ENCODE assay signal across 11 mouse cellular contexts in the genomic region with DNA sequence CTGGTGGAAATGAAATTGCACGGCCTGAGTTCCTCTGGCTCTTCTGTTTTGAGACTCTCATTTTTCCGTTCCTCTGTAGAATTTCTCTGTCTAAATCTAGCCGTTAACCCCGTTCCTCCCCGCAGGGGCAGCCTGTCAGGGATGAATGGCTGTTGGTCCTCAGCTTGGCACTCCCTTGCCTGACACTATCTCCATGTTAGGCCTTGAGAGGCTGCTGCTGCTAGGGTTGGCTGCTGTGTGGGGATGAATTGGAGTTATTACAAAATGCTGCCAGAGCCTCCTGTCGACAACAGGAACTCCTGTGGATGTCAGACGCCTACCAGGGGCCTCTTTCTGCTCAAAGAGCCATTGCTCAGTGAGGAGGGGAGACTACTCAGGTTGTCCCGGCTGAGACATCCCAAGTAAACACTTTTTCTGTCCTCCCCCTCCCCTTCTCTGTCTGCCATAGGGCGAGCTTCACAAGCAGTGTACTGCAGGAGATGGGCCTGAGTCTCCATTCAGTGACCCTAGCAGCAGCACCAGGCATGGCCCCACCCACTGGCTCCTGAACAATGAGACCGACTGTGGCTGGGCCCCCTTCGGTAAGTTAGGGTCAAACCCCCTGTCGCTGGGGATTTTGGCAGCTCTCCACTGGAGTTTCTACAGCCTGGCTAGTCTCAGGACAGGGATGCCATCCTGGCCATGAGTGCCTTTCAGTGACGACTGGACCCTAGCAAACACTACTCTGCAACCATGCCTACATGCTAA. TPM values are rescaled to one million over a fixed set of nuclear protein-coding genes. Genes with fewer than 3 reads are reported as not detected.
DNase-seq lines count a peak whose midpoint lies in the region; ATAC-seq lines count a peak whose summit lies in the region.
"Had no signal": no experiment of that assay in that cellular context is flagged by ENCODE, and none has a peak within 500 bp of the region (broad histone marks: within the 10 kb centered on the region; RNA-seq: fewer than 3 reads in every experiment).

No protein-coding gene starts in this region.

- ATAC-seq in midbrain, embryonic 11.5 days (ENCODE audit: low FRiP score): no peak; the same call in 1 of the 2 replicates
- ATAC-seq in intestine, embryonic 15.5 days: no peak
- no peak for ATAC-seq in stomach, embryonic 16.5 days (ENCODE audit: insufficient read depth, low FRiP score)

- H3K27ac ChIP-seq in midbrain, embryonic 10.5 days (replicated peaks): peak overlapping the region; percentile 76
- no peak overlapping the region for H3K27ac ChIP-seq in midbrain, embryonic 11.5 days (ENCODE audit: low read depth, low read length)
- H3K27ac ChIP-seq in intestine, embryonic 15.5 days: 0 out of 2 replicates have a peak overlapping the region, but pooled peaks have one; percentile 28
- peak overlapping the region; percentile 56 for H3K27ac ChIP-seq in stomach, embryonic 16.5 days (ENCODE audit: low read length)
- H3K27ac ChIP-seq: kidney, embryonic 15.5 days had no signal

- WGBS in midbrain, embryonic 10.5 days: 32% methylated on average over 13 of the region's 13 CpGs
- 25% methylated on average over 13 of the region's 13 CpGs for WGBS in midbrain, embryonic 11.5 days
- 37% methylated on average over 13 of the region's 13 CpGs for WGBS in intestine, embryonic 15.5 days
- 38% methylated on average over 13 of the region's 13 CpGs for WGBS in stomach, embryonic 16.5 days

- peak; percentile 60 for DNase-seq in adrenal gland, adult 2 months
- DNase-seq in adrenal gland, postnatal 36 days: no peak
- no peak for DNase-seq in midbrain, embryonic 10.5 days (ENCODE audit: low spot score)
- no peak for DNase-seq in midbrain, embryonic 11.5 days (ENCODE audit: low spot score, missing footprints)
- DNase-seq in kidney, adult 8-10 months: no peak
- no peak for DNase-seq in gastrocnemius, adult 18-20 months (ENCODE audit: low spot score)
- DNase-seq: cerebellum, postnatal 36 days; lung, embryonic 14.5 days had no signal

- no peak overlapping the region for H3K9ac ChIP-seq in midbrain, embryonic 11.5 days (ENCODE audit: low read length)
- no peak overlapping the region for H3K9ac ChIP-seq in intestine, embryonic 15.5 days
- 0 out of 2 replicates have a peak overlapping the region, but pooled peaks have one; percentile 3 for H3K9ac ChIP-seq in stomach, embryonic 16.5 days (ENCODE audit: low read length)
- H3K9ac ChIP-seq: kidney, embryonic 15.5 days; lung, embryonic 14.5 days had no signal

- H3K27me3 ChIP-seq in midbrain, embryonic 10.5 days (ENCODE audit: low read depth, poor library complexity, severe bottlenecking): 0 out of 2 replicates have a peak, but pooled peaks cover 5% of the 10 kb centered on the region
- H3K27me3 ChIP-seq in midbrain, embryonic 11.5 days (ENCODE audit: control insufficient read depth, insufficient read depth, low read length): no peaks in the 10 kb centered on the region
- no peaks in the 10 kb centered on the region for H3K27me3 ChIP-seq in intestine, embryonic 15.5 days (replicated peaks)
- H3K27me3 ChIP-seq in stomach, embryonic 16.5 days (ENCODE audit: control insufficient read depth, insufficient read depth, low read length): no peaks in the 10 kb centered on the region
- H3K27me3 ChIP-seq: kidney, embryonic 15.5 days had no signal

- H3K4me1 ChIP-seq in midbrain, embryonic 10.5 days: peaks cover 37% of the 10 kb centered on the region
- peaks cover 11% of the 10 kb centered on the region for H3K4me1 ChIP-seq in midbrain, embryonic 11.5 days (ENCODE audit: control insufficient read depth, insufficient read depth, low read length)
- peaks cover 13% of the 10 kb centered on the region for H3K4me1 ChIP-seq in intestine, embryonic 15.5 days (replicated peaks)
- H3K4me1 ChIP-seq in stomach, embryonic 16.5 days (ENCODE audit: control insufficient read depth, insufficient read depth, low read length): peaks cover 9% of the 10 kb centered on the region; the same call in 1 of the 2 replicates

- no peaks in the 10 kb centered on the region for H3K36me3 ChIP-seq in midbrain, embryonic 10.5 days
- H3K36me3 ChIP-seq in midbrain, embryonic 11.5 days (ENCODE audit: control insufficient read depth, insufficient read depth, low read length): no peaks in the 10 kb centered on the region
- H3K36me3 ChIP-seq in intestine, embryonic 15.5 days: no peaks in the 10 kb centered on the region
- H3K36me3 ChIP-seq in stomach, embryonic 16.5 days (ENCODE audit: control insufficient read depth, insufficient read depth, low read length): peaks cover 3% of the 10 kb centered on the region; the same call in 1 of the 2 replicates
- H3K36me3 ChIP-seq: kidney, embryonic 15.5 days had no signal

- peak overlapping the region; percentile 14; the same call in 1 of the 2 replicates for H3K4me3 ChIP-seq in midbrain, embryonic 10.5 days
- no peak overlapping the region for H3K4me3 ChIP-seq in midbrain, embryonic 11.5 days (ENCODE audit: low read depth, low read length)
- H3K4me3 ChIP-seq in intestine, embryonic 15.5 days (replicated peaks): no peak overlapping the region
- H3K4me3 ChIP-seq in stomach, embryonic 16.5 days (replicated peaks; ENCODE audit: low read length): no peak overlapping the region
- H3K4me3 ChIP-seq: kidney, embryonic 15.5 days had no signal

- H3K4me2 ChIP-seq in midbrain, embryonic 11.5 days: no peak overlapping the region
- no peak overlapping the region for H3K4me2 ChIP-seq in intestine, embryonic 15.5 days (replicated peaks)
- no peak overlapping the region for H3K4me2 ChIP-seq in stomach, embryonic 16.5 days (ENCODE audit: low read depth, low read length)
- H3K4me2 ChIP-seq: kidney, embryonic 15.5 days; lung, embryonic 14.5 days had no signal

- no peaks in the 10 kb centered on the region for H3K9me3 ChIP-seq in midbrain, embryonic 10.5 days (replicated peaks)
- H3K9me3 ChIP-seq in midbrain, embryonic 11.5 days (ENCODE audit: control insufficient read depth, low read length): no peaks in the 10 kb centered on the region
- H3K9me3 ChIP-seq in intestine, embryonic 15.5 days: no peaks in the 10 kb centered on the region
- H3K9me3 ChIP-seq in stomach, embryonic 16.5 days (replicated peaks; ENCODE audit: control insufficient read depth, low read length): no peaks in the 10 kb centered on the region
- H3K9me3 ChIP-seq: kidney, embryonic 15.5 days had no signal

RNA-seq across cellular contexts. Expression of gene Slc37a1, which starts 28.6 kb away (rescaled TPM):
- total RNA-seq in adrenal gland, adult 2 months (2021): 10 to 100 TPM in 1 of 2 experiments, 1 to 10 TPM in 1; 5.7 to 13.4 TPM
- polyA plus RNA-seq in adrenal gland, adult 2 months (2012; rRNA removed): 13.1 and 15.1 TPM in 2 replicates
- total RNA-seq in adrenal gland, postnatal 36 days (2021): 1 to 10 TPM; 7.0 to 9.8 TPM
- 6.4 and 6.9 TPM in 2 replicates for polyA plus RNA-seq in midbrain, embryonic 10.5 days (2016; fragmentation: Nextera tagmentation; extraction: Ambion mirVana)
- polyA plus RNA-seq in midbrain, embryonic 11.5 days (2014; fragmentation: Nextera tagmentation; extraction: Ambion mirVana): 5.8 and 6.6 TPM in 2 replicates
- 18.4 and 22.7 TPM in 2 replicates for polyA plus RNA-seq in intestine, embryonic 15.5 days (2015; fragmentation: Nextera tagmentation; extraction: Ambion mirVana)
- polyA plus RNA-seq in stomach, embryonic 16.5 days (2015; fragmentation: Nextera tagmentation; extraction: Ambion mirVana): 16.1 and 22.5 TPM in 2 replicates
- 1 to 10 TPM; 3.7 to 5.9 TPM for total RNA-seq in gastrocnemius, adult 18-20 months (2021)

RNA-seq across cellular contexts. Expression of gene Rsph1, which starts 38.0 kb away (rescaled TPM):
- 1 to 10 TPM; 4.5 to 8.0 TPM for total RNA-seq in adrenal gland, adult 2 months (2021)
- 0.21 and 0.22 TPM in 2 replicates for polyA plus RNA-seq in adrenal gland, adult 2 months (2012; rRNA removed)
- 1 to 10 TPM; 4.8 to 5.2 TPM for total RNA-seq in adrenal gland, postnatal 36 days (2021)
- 1.7 and 2.5 TPM in 2 replicates for polyA plus RNA-seq in midbrain, embryonic 10.5 days (2016; fragmentation: Nextera tagmentation; extraction: Ambion mirVana)
- polyA plus RNA-seq in midbrain, embryonic 11.5 days (2014; fragmentation: Nextera tagmentation; extraction: Ambion mirVana): 0.63 and 1.7 TPM in 2 replicates
- polyA plus RNA-seq in intestine, embryonic 15.5 days (2015; fragmentation: Nextera tagmentation; extraction: Ambion mirVana): 1.1 and 1.3 TPM in 2 replicates
- 1.5 and 2.5 TPM in 2 replicates for polyA plus RNA-seq in stomach, embryonic 16.5 days (2015; fragmentation: Nextera tagmentation; extraction: Ambion mirVana)
- total RNA-seq in gastrocnemius, adult 18-20 months (2021): 10 to 100 TPM in 1 of 2 experiments, 1 to 10 TPM in 1; 2.4 to 11.6 TPM
